Mouse (Mus musculus): ENCODE results near the gene Crcp. TPM values are rescaled to one million over a fixed set of nuclear protein-coding genes. Genes with fewer than 3 reads are reported as not detected.

The Crcp gene
- polyA plus RNA-seq, 1 experiment from 2014 or later = 33.1 TPM

Other genes with a start within 250 kb of the Crcp start
- 45.9 and 46.1 TPM in 2 replicates for gene Psph, start 241.8 kb upstream of the Crcp start, polyA plus RNA-seq (2015; fragmentation: Nextera tagmentation; extraction: Ambion mirVana)
- gene Sumf2, start 182.3 kb upstream of the Crcp start, polyA plus RNA-seq (2015; fragmentation: Nextera tagmentation; extraction: Ambion mirVana) = 40.1 and 44.1 TPM in 2 replicates
- gene Chchd2, start 141.8 kb upstream of the Crcp start, polyA plus RNA-seq (2015; fragmentation: Nextera tagmentation; extraction: Ambion mirVana) = 880 and 948 TPM in 2 replicates
- gene Zbed5, start 133.6 kb upstream of the Crcp start, polyA plus RNA-seq (2015; fragmentation: Nextera tagmentation; extraction: Ambion mirVana) = 3.1 and 3.5 TPM in 2 replicates
- 0.09 and 0.10 TPM in 2 replicates for gene Phkg1, start 130.7 kb upstream of the Crcp start, polyA plus RNA-seq (2015; fragmentation: Nextera tagmentation; extraction: Ambion mirVana)
- gene Nupr1l, start 120.8 kb upstream of the Crcp start, polyA plus RNA-seq (2015; fragmentation: Nextera tagmentation; extraction: Ambion mirVana) = 2.7 and 3.2 TPM in 2 replicates
- 24.5 and 28.0 TPM in 2 replicates for gene Vkorc1l1, start 87.3 kb upstream of the Crcp start, polyA plus RNA-seq (2015; fragmentation: Nextera tagmentation; extraction: Ambion mirVana)
- 68.3 and 76.5 TPM in 2 replicates for gene Gusb, start 26.2 kb upstream of the Crcp start, polyA plus RNA-seq (2015; fragmentation: Nextera tagmentation; extraction: Ambion mirVana)
- 49.1 and 50.1 TPM in 2 replicates for gene Asl, start within 50 bp of the Crcp start, polyA plus RNA-seq (2015; fragmentation: Nextera tagmentation; extraction: Ambion mirVana)
- gene Tpst1, start 44.0 kb downstream of the Crcp start, polyA plus RNA-seq (2015; fragmentation: Nextera tagmentation; extraction: Ambion mirVana) = 70.1 and 77.3 TPM in 2 replicates
- 4.8 and 5.4 TPM in 2 replicates for gene Kctd7, start 115.6 kb downstream of the Crcp start, polyA plus RNA-seq (2015; fragmentation: Nextera tagmentation; extraction: Ambion mirVana)
- 26.6 and 29.2 TPM in 2 replicates for gene Rabgef1, start 142.5 kb downstream of the Crcp start, polyA plus RNA-seq (2015; fragmentation: Nextera tagmentation; extraction: Ambion mirVana)
- 37.3 and 43.1 TPM in 2 replicates for gene Tmem248, start 187.8 kb downstream of the Crcp start, polyA plus RNA-seq (2015; fragmentation: Nextera tagmentation; extraction: Ambion mirVana)
- 69.4 and 70.7 TPM in 2 replicates for gene Sbds, start 226.2 kb downstream of the Crcp start, polyA plus RNA-seq (2015; fragmentation: Nextera tagmentation; extraction: Ambion mirVana)
- gene Tyw1, start 226.3 kb downstream of the Crcp start, polyA plus RNA-seq (2015; fragmentation: Nextera tagmentation; extraction: Ambion mirVana) = 22.6 and 23.4 TPM in 2 replicates